20 mouse cellular contexts compared by ENCODE assay signal in the genomic region with DNA sequence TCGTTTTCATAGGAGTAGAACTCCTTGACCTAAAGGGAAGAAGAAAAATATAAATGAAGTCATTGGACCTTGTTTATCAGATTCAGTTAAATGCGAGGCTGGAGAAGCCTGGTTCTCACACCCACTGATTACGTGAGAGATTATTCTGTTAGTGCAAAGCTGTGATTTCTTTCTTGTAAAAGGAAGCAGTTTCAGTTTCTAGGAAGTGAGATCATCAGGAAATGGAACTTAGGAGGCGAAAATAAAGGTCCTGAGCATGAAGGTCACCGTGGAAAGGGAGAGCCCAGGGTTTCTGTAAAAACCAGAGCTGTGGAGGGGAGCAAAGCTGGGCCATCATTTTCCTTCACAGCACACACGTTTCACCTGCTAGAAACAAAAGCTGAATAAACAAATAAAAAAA. TPM values are rescaled to one million over a fixed set of nuclear protein-coding genes. Genes with fewer than 3 reads are reported as not detected.
DNase-seq lines count a peak whose midpoint lies in the region; ATAC-seq and TF ChIP-seq lines count a peak whose summit lies in the region.
"Had no signal": no experiment of that assay in that cellular context is flagged by ENCODE, and none has a peak within 500 bp of the region (broad histone marks: within the 10 kb centered on the region; RNA-seq: fewer than 3 reads in every experiment).

No protein-coding gene starts in this region.

- 61% methylated on average over 6 of the region's 6 CpGs for WGBS in heart, embryonic 13.5 days
- WGBS in kidney, embryonic 15.5 days = 59% methylated on average over 6 of the region's 6 CpGs
- WGBS in macrophage (ENCODE audit: missing documents) = 79% methylated on average over 6 of the region's 6 CpGs

- H3K9me3 ChIP-seq in heart, embryonic 13.5 days = no peaks in the 10 kb centered on the region
- H3K9me3 ChIP-seq in kidney, embryonic 15.5 days (replicated peaks) = no peaks in the 10 kb centered on the region
- H3K9me3 ChIP-seq: forebrain, embryonic 13.5 days; hindbrain, embryonic 13.5 days; limb, embryonic 13.5 days; liver, embryonic 13.5 days; megakaryocyte, embryonic 14.5 days had no signal

- H3K4me1 ChIP-seq in heart, embryonic 13.5 days = peaks cover 36% of the 10 kb centered on the region
- H3K4me1 ChIP-seq in kidney, embryonic 15.5 days = peaks cover 7% of the 10 kb centered on the region
- peaks cover 2% of the 10 kb centered on the region; the same call in 1 of the 2 replicates for H3K4me1 ChIP-seq in brown adipose tissue, adult 24 weeks (ENCODE audit: control insufficient read depth, insufficient read depth, insufficient read length, low read length)
- H3K4me1 ChIP-seq: forebrain, embryonic 13.5 days; hindbrain, embryonic 13.5 days; liver, embryonic 13.5 days; megakaryocyte, embryonic 14.5 days had no signal

- TF ChIP-seq CTCF in left cerebral cortex, adult 2 months (IDR thresholded peaks at IDR 0.05) = no peak

- peak overlapping the region; percentile 83 for H3K27ac ChIP-seq in heart, embryonic 13.5 days (replicated peaks)
- H3K27ac ChIP-seq in kidney, embryonic 15.5 days = peak overlapping the region; percentile 52
- peak overlapping the region; percentile 54 for H3K27ac ChIP-seq in brown adipose tissue, adult 24 weeks (replicated peaks; ENCODE audit: low read depth, low read length)
- H3K27ac ChIP-seq in macrophage = peak overlapping the region; percentile 21; the same call in 1 of the 2 replicates
- H3K27ac ChIP-seq in left cerebral cortex, adult 2 months = no peak overlapping the region
- H3K27ac ChIP-seq: forebrain, embryonic 13.5 days; hindbrain, embryonic 13.5 days; limb, embryonic 13.5 days; liver, embryonic 13.5 days had no signal

- no peaks in the 10 kb centered on the region for H3K36me3 ChIP-seq in heart, embryonic 13.5 days
- H3K36me3 ChIP-seq in kidney, embryonic 15.5 days = no peaks in the 10 kb centered on the region
- H3K36me3 ChIP-seq in macrophage (ENCODE audit: inconsistent target) = no peaks in the 10 kb centered on the region
- H3K36me3 ChIP-seq: hindbrain, embryonic 13.5 days; limb, embryonic 13.5 days had no signal

- no peak for ATAC-seq in heart, embryonic 13.5 days (ENCODE audit: extremely low read depth, insufficient number of reproducible peaks, low FRiP score, low TSS enrichment)
- no peak for ATAC-seq in kidney, embryonic 15.5 days (replicated peaks; ENCODE audit: low FRiP score)
- ATAC-seq: forebrain, embryonic 13.5 days had no signal

- intact Hi-C loops in left cerebral cortex, adult 2 months (cut with DNase I) = no loop called here

- no peaks in the 10 kb centered on the region for H3K27me3 ChIP-seq in heart, embryonic 13.5 days (replicated peaks)
- no peaks in the 10 kb centered on the region for H3K27me3 ChIP-seq in kidney, embryonic 15.5 days
- H3K27me3 ChIP-seq: forebrain, embryonic 13.5 days; hindbrain, embryonic 13.5 days; limb, embryonic 13.5 days; liver, embryonic 13.5 days; megakaryocyte, embryonic 14.5 days had no signal

- H3K79me2 ChIP-seq in macrophage (ENCODE audit: inconsistent target) = no peaks in the 10 kb centered on the region

- peak overlapping the region; percentile 49 for H3K4me2 ChIP-seq in heart, embryonic 13.5 days
- peak overlapping the region; percentile 39; the same call in 1 of the 2 replicates for H3K4me2 ChIP-seq in kidney, embryonic 15.5 days
- H3K4me2 ChIP-seq: forebrain, embryonic 13.5 days; hindbrain, embryonic 13.5 days; limb, embryonic 13.5 days; liver, embryonic 13.5 days; lung, embryonic 14.5 days had no signal

- H3K9ac ChIP-seq in heart, embryonic 13.5 days = peak overlapping the region; percentile 64
- no peak overlapping the region for H3K9ac ChIP-seq in kidney, embryonic 15.5 days
- H3K9ac ChIP-seq: forebrain, embryonic 13.5 days; hindbrain, embryonic 13.5 days; limb, embryonic 13.5 days; liver, embryonic 13.5 days; lung, embryonic 14.5 days had no signal

- no peak for DNase-seq in heart, adult 8-10 months (ENCODE audit: low spot score)
- no peak for DNase-seq in kidney, postnatal 25 days
- no peak for DNase-seq in left cerebral cortex, adult 2 months (ENCODE audit: extremely low spot score in 1 of 2, low spot score in 2 of 2)
- DNase-seq: adrenal gland, adult 8-10 months; cerebellum, adult 9-11 months; kidney, adult 18-20 months; liver, embryonic 13.5 days; lung, embryonic 14.5 days; midbrain, embryonic 14.5 days; thymus, postnatal 4 days had no signal

- H3K4me3 ChIP-seq in heart, embryonic 13.5 days = no peak overlapping the region
- no peak overlapping the region for H3K4me3 ChIP-seq in kidney, embryonic 15.5 days (replicated peaks)
- peak overlapping the region; percentile 21; the same call in 1 of the 2 replicates for H3K4me3 ChIP-seq in brown adipose tissue, adult 24 weeks (ENCODE audit: insufficient read depth, low read depth, low read length)
- H3K4me3 ChIP-seq in macrophage (ENCODE audit: inconsistent target) = no peak overlapping the region
- H3K4me3 ChIP-seq in left cerebral cortex, adult 2 months = no peak overlapping the region
- H3K4me3 ChIP-seq: forebrain, embryonic 13.5 days; hindbrain, embryonic 13.5 days; limb, embryonic 13.5 days; liver, embryonic 13.5 days; megakaryocyte, embryonic 14.5 days had no signal

RNA-seq across cellular contexts. Expression of a gene that starts 24.9 kb away (rescaled TPM):
- polyA plus RNA-seq in heart, embryonic 13.5 days (2015; fragmentation: Nextera tagmentation; extraction: Ambion mirVana) = 8.5 and 10.1 TPM in 2 replicates
- 1 to 10 TPM; 1.1 to 1.9 (median 1.6) TPM for total RNA-seq in heart, adult 8-10 months (2022)
- polyA plus RNA-seq in kidney, embryonic 15.5 days (2015; fragmentation: Nextera tagmentation; extraction: Ambion mirVana) = 14.0 and 14.2 TPM in 2 replicates
- 3.3 and 5.9 TPM in 2 replicates for polyA plus RNA-seq in brown adipose tissue, adult 24 weeks (2012; ENCODE audit: insufficient read depth, insufficient read length, missing spikeins)
- total RNA-seq in macrophage (2018; cell fraction: chromatin; rRNA removed) = 1 to 10 TPM; 1.0 to 7.6 (median 3.0) TPM
- total RNA-seq in macrophage (2018; cell fraction: cytosol; rRNA removed) = 1 to 10 TPM in 24 of 26 experiments, under 1 TPM in 2; 0.84 to 2.7 (median 1.5) TPM
- total RNA-seq in macrophage (2018; cell fraction: nucleus; rRNA removed) = 1 to 10 TPM; 1.2 to 6.0 (median 2.2) TPM
- 2.2 to 3.3 TPM (median 3.1 TPM) in 3 replicates for polyA plus RNA-seq in macrophage (2018)
- 1 to 10 TPM; 5.8 to 6.2 TPM for total RNA-seq in left cerebral cortex, adult 2 months (2021)

RNA-seq across cellular contexts. Expression of a gene that starts 26.4 kb away (rescaled TPM):
- 6.6 and 7.6 TPM in 2 replicates for polyA plus RNA-seq in heart, embryonic 13.5 days (2015; fragmentation: Nextera tagmentation; extraction: Ambion mirVana)
- total RNA-seq in heart, adult 8-10 months (2022) = 1 to 10 TPM; 6.6 to 8.4 (median 7.4) TPM
- 8.4 and 9.6 TPM in 2 replicates for polyA plus RNA-seq in kidney, embryonic 15.5 days (2015; fragmentation: Nextera tagmentation; extraction: Ambion mirVana)
- 1.6 and 3.2 TPM in 2 replicates for polyA plus RNA-seq in brown adipose tissue, adult 24 weeks (2012; ENCODE audit: insufficient read depth, insufficient read length, missing spikeins)
- 1 to 10 TPM in 22 of 26 experiments, under 1 TPM in 4; 0.53 to 5.6 (median 1.7) TPM for total RNA-seq in macrophage (2018; cell fraction: chromatin; rRNA removed)
- total RNA-seq in macrophage (2018; cell fraction: cytosol; rRNA removed) = 1 to 10 TPM in 3 of 26 experiments, under 1 TPM in 23; 0.50 to 1.3 (median 0.84) TPM
- total RNA-seq in macrophage (2018; cell fraction: nucleus; rRNA removed) = 1 to 10 TPM in 24 of 26 experiments, under 1 TPM in 2; 0.41 to 6.2 (median 1.8) TPM
- polyA plus RNA-seq in macrophage (2018) = 0.61 to 1.0 TPM (median 0.72 TPM) in 3 replicates
- total RNA-seq in left cerebral cortex, adult 2 months (2021) = 1 to 10 TPM; 6.2 to 6.5 TPM

RNA-seq across cellular contexts. Expression of a gene that starts 51.2 kb away (rescaled TPM):
- polyA plus RNA-seq in heart, embryonic 13.5 days (2015; fragmentation: Nextera tagmentation; extraction: Ambion mirVana) = 0.36 and 0.56 TPM in 2 replicates
- total RNA-seq in heart, adult 8-10 months (2022) = 1 to 10 TPM in 2 of 4 experiments, under 1 TPM in 2; 0.76 to 1.6 (median 1.1) TPM
- polyA plus RNA-seq in kidney, embryonic 15.5 days (2015; fragmentation: Nextera tagmentation; extraction: Ambion mirVana) = 0.36 TPM in 1 of 2 replicates, not detected in the other
- polyA plus RNA-seq in brown adipose tissue, adult 24 weeks (2012; ENCODE audit: insufficient read depth, insufficient read length, missing spikeins) = not detected in 2 replicates
- total RNA-seq in macrophage (2018; cell fraction: chromatin; rRNA removed) = not detected
- not detected for total RNA-seq in macrophage (2018; cell fraction: cytosol; rRNA removed)
- total RNA-seq in macrophage (2018; cell fraction: nucleus; rRNA removed) = not detected
- polyA plus RNA-seq in macrophage (2018) = not detected in 3 replicates
- under 1 TPM; 0.28 to 0.34 TPM for total RNA-seq in left cerebral cortex, adult 2 months (2021)
- total RNA-seq: left cerebral cortex, postnatal 10 days had no signal
- polyA plus RNA-seq: embryonic facial prominence, embryonic 11.5 days; forebrain, embryonic 13.5 days; liver, embryonic 13.5 days; lung, embryonic 14.5 days; midbrain, embryonic 14.5 days had no signal

RNA-seq across cellular contexts. Expression of a gene that starts 53.5 kb away (rescaled TPM):
- 9.4 and 11.1 TPM in 2 replicates for polyA plus RNA-seq in heart, embryonic 13.5 days (2015; fragmentation: Nextera tagmentation; extraction: Ambion mirVana)
- 10 to 100 TPM; 40.6 to 58.5 (median 50.8) TPM for total RNA-seq in heart, adult 8-10 months (2022)
- 0.74 and 0.78 TPM in 2 replicates for polyA plus RNA-seq in kidney, embryonic 15.5 days (2015; fragmentation: Nextera tagmentation; extraction: Ambion mirVana)
- polyA plus RNA-seq in brown adipose tissue, adult 24 weeks (2012; ENCODE audit: insufficient read depth, insufficient read length, missing spikeins) = 0.71 and 0.75 TPM in 2 replicates
- under 1 TPM in 1 of 26 experiments, not detected in 25; 0.05 TPM for total RNA-seq in macrophage (2018; cell fraction: chromatin; rRNA removed)
- total RNA-seq in macrophage (2018; cell fraction: cytosol; rRNA removed) = not detected
- not detected for total RNA-seq in macrophage (2018; cell fraction: nucleus; rRNA removed)
- polyA plus RNA-seq in macrophage (2018) = not detected in 3 replicates
- 1 to 10 TPM; 2.9 to 3.0 TPM for total RNA-seq in left cerebral cortex, adult 2 months (2021)
